Mouse (Mus musculus) hindbrain, embryonic 15.5 days (tissue): ENCODE measurements around the gene Rnf222. TPM values are rescaled to one million over a fixed set of nuclear protein-coding genes. Genes with fewer than 3 reads are reported as not detected.

Source experiments
- ATAC-seq: fragments of 200-750 bp; cut with Nextera tagmentation; 2 replicates; pipeline ENCODE4 v1.8.0; 2017; ENCODE audit warnings: low read depth, moderate number of reproducible peaks, moderate TSS enrichment; ENCODE audit not compliant: low FRiP score
- H3K27ac ChIP-seq: fragments of 300-500 bp; sonication (generic); replicated peaks from 2 replicates; pipeline ENCODE4 v1.5.1; 2015; ENCODE audit warnings: mild to moderate bottlenecking, inconsistent platforms
- H3K27me3 ChIP-seq: fragments of 300-500 bp; sonication (generic); 2 replicates; pipeline ENCODE4 v1.6.1; 2015; ENCODE audit warnings: control low read depth, inconsistent platforms
- H3K36me3 ChIP-seq: fragments of 300-500 bp; sonication (generic); 2 replicates; pipeline ENCODE4 v1.6.1; 2015; ENCODE audit warnings: control low read depth, inconsistent platforms
- H3K4me1 ChIP-seq: fragments of 300-500 bp; sonication (generic); replicated peaks from 2 replicates; pipeline ENCODE4 v1.6.1; 2015; ENCODE audit warnings: control low read depth, inconsistent platforms
- H3K4me2 ChIP-seq: fragments of 300-500 bp; sonication (generic); 2 replicates; pipeline ENCODE4 v1.6.1; 2015; ENCODE audit warnings: moderate library complexity, mild to moderate bottlenecking, inconsistent platforms
- H3K4me3 ChIP-seq: fragments of 300-500 bp; sonication (generic); 2 replicates; pipeline ENCODE4 v1.5.1; 2015; ENCODE audit warnings: mild to moderate bottlenecking, inconsistent platforms
- H3K9ac ChIP-seq: fragments of 300-500 bp; sonication (generic); 2 replicates; pipeline ENCODE4 v1.6.1; 2015; ENCODE audit warnings: inconsistent platforms
- H3K9me3 ChIP-seq: fragments of 300-500 bp; sonication (generic); 2 replicates; pipeline ENCODE4 v1.6.1; 2016; ENCODE audit warnings: control low read depth, inconsistent platforms
- WGBS: fragments of 180-500 bp; shearing (Covaris S2); methylation state at CpG from one replicate; pipeline ENCODE4 v1.1.7; 2015; 5-methylcytosine and 5-hydroxymethylcytosine counted together
- polyA plus RNA-seq: library from polyadenylated mRNA; unstranded; fragments of >200 nt; fragmentation: Nextera tagmentation; extraction: Ambion mirVana; gene quantifications from 2 replicates; pipeline ENCODE4 v1.2.1, GENCODE M21; 2015

Gene Rnf222
- polyA plus RNA-seq = not detected in 2 replicates

GRCm38 (mm10) chr11:68888253-68888652, at the start of gene Rnf222:
TSS of gene Rnf222 (plus strand) at chr11:68888553.
- no peak within 1 kb of the TSS for H3K4me3 ChIP-seq
- no peaks in the 10 kb centered on the region for H3K4me1 ChIP-seq
- no peaks in the 10 kb centered on the region for H3K36me3 ChIP-seq
- no peaks in the 10 kb centered on the region for H3K27me3 ChIP-seq
- H3K27ac ChIP-seq = no peak within 1 kb of the TSS
- H3K4me2 ChIP-seq = no peak within 1 kb of the TSS
- H3K9me3 ChIP-seq = no peaks in the 10 kb centered on the region
- WGBS = 43% methylated on average over 6 of the region's 6 CpGs
- no peak within 1 kb of the TSS for H3K9ac ChIP-seq
- no peak for ATAC-seq

- Histone ChIP-seq H3K4me3 (no peak overlapping the region), H3K4me1 (no peaks in the 10 kb centered on the region), H3K9me3 (no peaks in the 10 kb centered on the region), H3K4me2 (no peak overlapping the region), H3K36me3 (peaks cover 51% of the 10 kb centered on the region), H3K9ac (no peak overlapping the region), H3K27me3 (no peaks in the 10 kb centered on the region), H3K27ac (no peak overlapping the region)
- ATAC-seq = no peak
- 61% methylated on average over 5 of the region's 5 CpGs for WGBS
Measured at GRCm38 (mm10) chr11:68839606-68840005, 48.7 kb upstream of the Rnf222 start.

GRCm38 (mm10) chr11:68850862-68851261, 37.5 kb upstream of the Rnf222 start:
- WGBS = 90% methylated on average over 7 of the region's 7 CpGs
- Histone ChIP-seq H3K27ac (no peak overlapping the region), H3K4me1 (peaks cover 38% of the 10 kb centered on the region), H3K4me2 (peak overlapping the region; percentile 85), H3K4me3 (no peak overlapping the region), H3K9ac (0 out of 2 replicates have a peak overlapping the region, but pooled peaks have one; percentile 4), H3K27me3 (no peaks in the 10 kb centered on the region), H3K36me3 (no peaks in the 10 kb centered on the region), H3K9me3 (no peaks in the 10 kb centered on the region)
- ATAC-seq = no peak

- peak overlapping the region; percentile 94 for H3K27ac ChIP-seq
- peak overlapping the region; percentile 92 for H3K9ac ChIP-seq
- H3K4me3 ChIP-seq = peak overlapping the region; percentile 90
- H3K4me2 ChIP-seq = peak overlapping the region; percentile 85
- H3K36me3 ChIP-seq = no peaks in the 10 kb centered on the region
- ATAC-seq = no peak
- WGBS = 5% methylated on average over 13 of the region's 13 CpGs
- no peaks in the 10 kb centered on the region for H3K27me3 ChIP-seq
- peaks cover 38% of the 10 kb centered on the region for H3K4me1 ChIP-seq
- H3K9me3 ChIP-seq = no peaks in the 10 kb centered on the region
Measured at GRCm38 (mm10) chr11:68851644-68852485, 36.5 kb upstream of the Rnf222 start.

- ATAC-seq = no peak; the same call in 1 of the 2 replicates
Measured at GRCm38 (mm10) chr11:68852486-68852901, 35.9 kb upstream of the Rnf222 start.

GRCm38 (mm10) chr11:68852932-68853409, 35.4 kb upstream of the Rnf222 start:
- H3K27ac ChIP-seq = peak overlapping the region; percentile 94
- H3K9ac ChIP-seq = peak overlapping the region; percentile 92
- no peaks in the 10 kb centered on the region for H3K36me3 ChIP-seq
- no peaks in the 10 kb centered on the region for H3K9me3 ChIP-seq
- WGBS = 0% methylated on average over 37 of the region's 42 CpGs
- no peaks in the 10 kb centered on the region for H3K27me3 ChIP-seq
- peak overlapping the region; percentile 90 for H3K4me3 ChIP-seq
- H3K4me2 ChIP-seq = peak overlapping the region; percentile 85
- peaks cover 38% of the 10 kb centered on the region for H3K4me1 ChIP-seq
- ATAC-seq = peak; percentile 100

More at GRCm38 (mm10) chr11:68852486-68852901, 35.9 kb upstream of the Rnf222 start:
- Histone ChIP-seq H3K4me1 (peaks cover 38% of the 10 kb centered on the region), H3K4me2 (peak overlapping the region; percentile 85), H3K4me3 (peak overlapping the region; percentile 90), H3K36me3 (no peaks in the 10 kb centered on the region), H3K9ac (peak overlapping the region; percentile 92), H3K27ac (peak overlapping the region; percentile 94), H3K27me3 (no peaks in the 10 kb centered on the region), H3K9me3 (no peaks in the 10 kb centered on the region)
- under 1% methylated on average over 36 of the region's 36 CpGs for WGBS

- peak overlapping the region; percentile 85 for H3K4me2 ChIP-seq
- H3K9ac ChIP-seq = peak overlapping the region; percentile 39
- H3K27me3 ChIP-seq = no peaks in the 10 kb centered on the region
- peak overlapping the region; percentile 94 for H3K27ac ChIP-seq
- no peaks in the 10 kb centered on the region for H3K36me3 ChIP-seq
- no peak for ATAC-seq
- peak overlapping the region; percentile 90 for H3K4me3 ChIP-seq
- no peaks in the 10 kb centered on the region for H3K9me3 ChIP-seq
- WGBS = 51% methylated on average over 14 of the region's 14 CpGs
- H3K4me1 ChIP-seq = peaks cover 38% of the 10 kb centered on the region
Measured at GRCm38 (mm10) chr11:68853611-68854401, 34.5 kb upstream of the Rnf222 start.

GRCm38 (mm10) chr11:68854621-68855020, 33.7 kb upstream of the Rnf222 start:
- no peak overlapping the region for H3K4me3 ChIP-seq
- no peak for ATAC-seq
- WGBS = 93% methylated on average over 3 of the region's 3 CpGs
- no peaks in the 10 kb centered on the region for H3K27me3 ChIP-seq
- H3K9me3 ChIP-seq = no peaks in the 10 kb centered on the region
- H3K4me2 ChIP-seq = no peak overlapping the region
- no peaks in the 10 kb centered on the region for H3K36me3 ChIP-seq
- H3K4me1 ChIP-seq = peaks cover 36% of the 10 kb centered on the region
- no peak overlapping the region for H3K27ac ChIP-seq
- no peak overlapping the region for H3K9ac ChIP-seq

GRCm38 (mm10) chr11:68857329-68857728, 31.0 kb upstream of the Rnf222 start:
- Histone ChIP-seq H3K4me3 (no peak overlapping the region), H3K4me2 (no peak overlapping the region), H3K27me3 (no peaks in the 10 kb centered on the region), H3K36me3 (no peaks in the 10 kb centered on the region), H3K4me1 (peaks cover 10% of the 10 kb centered on the region), H3K9me3 (no peaks in the 10 kb centered on the region), H3K9ac (no peak overlapping the region), H3K27ac (no peak overlapping the region)
- ATAC-seq = no peak
- 91% methylated on average over 3 of the region's 3 CpGs for WGBS

- Histone ChIP-seq H3K9ac (no peak overlapping the region), H3K27ac (no peak overlapping the region), H3K4me2 (no peak overlapping the region), H3K4me1 (no peaks in the 10 kb centered on the region), H3K4me3 (no peak overlapping the region), H3K36me3 (no peaks in the 10 kb centered on the region), H3K9me3 (no peaks in the 10 kb centered on the region), H3K27me3 (no peaks in the 10 kb centered on the region; the same call in 1 of the 2 replicates)
- 87% methylated on average over 8 of the region's 8 CpGs for WGBS
- no peak for ATAC-seq
Measured at GRCm38 (mm10) chr11:68859943-68860593, 28.3 kb upstream of the Rnf222 start.

GRCm38 (mm10) chr11:68862260-68862659, 26.1 kb upstream of the Rnf222 start:
- Histone ChIP-seq H3K9me3 (no peaks in the 10 kb centered on the region), H3K4me2 (no peak overlapping the region), H3K9ac (no peak overlapping the region), H3K4me1 (no peaks in the 10 kb centered on the region), H3K27ac (no peak overlapping the region), H3K36me3 (no peaks in the 10 kb centered on the region), H3K27me3 (no peaks in the 10 kb centered on the region; the same call in 1 of the 2 replicates), H3K4me3 (no peak overlapping the region)
- 77% methylated on average over 2 of the region's 2 CpGs for WGBS
- ATAC-seq = no peak
